Mouse (Mus musculus) heart, postnatal 0 days (tissue): ENCODE data around the gene Lrrc27. TPM values are rescaled to one million over a fixed set of nuclear protein-coding genes. Genes with fewer than 3 reads are reported as not detected.

Experiments used
- ATAC-seq: fragments of 200-750 bp; cut with Nextera tagmentation; 2 replicates; pipeline ENCODE4 v1.8.0; 2017; ENCODE audit warnings: low read depth, moderate number of reproducible peaks, moderate library complexity; ENCODE audit not compliant: insufficient read depth
- DNase-seq: peaks from one replicate; pipeline ENCODE4 v3.0.0-alpha.2; 2016; ENCODE audit warnings: low spot score
- H3K27ac ChIP-seq: fragments of 300-500 bp; sonication (generic); 2 replicates; pipeline ENCODE4 v1.5.1; 2014; ENCODE audit warnings: low read depth, mild to moderate bottlenecking
- H3K27me3 ChIP-seq: fragments of 300-500 bp; sonication (generic); 2 replicates; pipeline ENCODE4 v1.6.1; 2014; ENCODE audit warnings: low read length, mixed read lengths; ENCODE audit not compliant: control insufficient read depth, insufficient read depth
- H3K36me3 ChIP-seq: fragments of 300-500 bp; sonication (generic); replicated peaks from 2 replicates; pipeline ENCODE4 v1.6.1; 2014; ENCODE audit warnings: low read length, mixed read lengths; ENCODE audit not compliant: control insufficient read depth, insufficient read depth
- H3K4me1 ChIP-seq: fragments of 300-500 bp; sonication (generic); 2 replicates; pipeline ENCODE4 v1.6.1; 2014; ENCODE audit warnings: antibody characterized with exemption; ENCODE audit not compliant: control insufficient read depth, insufficient read depth
- H3K4me2 ChIP-seq: fragments of 300-500 bp; sonication (generic); 2 replicates; pipeline ENCODE4 v1.6.1; 2014; ENCODE audit warnings: low read depth, mild to moderate bottlenecking, low read length, moderate library complexity
- H3K4me3 ChIP-seq: fragments of 300-500 bp; sonication (generic); 2 replicates; pipeline ENCODE4 v1.5.1; 2014; ENCODE audit warnings: low read depth, low read length
- H3K9ac ChIP-seq: fragments of 300-500 bp; sonication (generic); replicated peaks from 2 replicates; pipeline ENCODE4 v1.6.1; 2014; ENCODE audit warnings: low read depth, low read length, mixed read lengths
- H3K9me3 ChIP-seq: fragments of 300-500 bp; sonication (generic); replicated peaks from 2 replicates; pipeline ENCODE4 v1.6.1; 2016; ENCODE audit warnings: low read length; ENCODE audit not compliant: control insufficient read depth
- CTCF ChIP-seq: IDR thresholded peaks from 2 replicates; pipeline ENCODE4 v1.5.1; 2016; ENCODE audit warnings: antibody characterized with exemption, control low read depth, low read depth
- EP300 ChIP-seq: IDR thresholded peaks from 2 replicates; pipeline ENCODE4 v1.6.1; 2016; ENCODE audit warnings: antibody characterized with exemption, low read depth
- WGBS: fragments of 180-500 bp; shearing (Covaris S2); extraction: QIAGEN DNeasy Blood & Tissue Kit; methylation state at CpG from one replicate; pipeline ENCODE4 v1.1.7; 2014; 5-methylcytosine and 5-hydroxymethylcytosine counted together
- polyA plus RNA-seq: library from polyadenylated mRNA; unstranded; fragments of >200 nt; fragmentation: Nextera tagmentation; extraction: Ambion mirVana; gene quantifications from 2 replicates; pipeline ENCODE4 v1.2.1, GENCODE M21; 2015
- total RNA-seq: library from RNA; depleted of rRNA; stranded (reverse); fragments of >200 nt; gene quantifications from 2 replicates; pipeline ENCODE4 v1.2.3, GENCODE M21; 2014; ENCODE audit warnings: low replicate concordance; rRNA removed

The Lrrc27 gene
- total and polyA plus RNA-seq, 2 experiments from 2014 or later, result 1.9 to 5.0 TPM

GRCm38 (mm10) chr7:139288540-139288939, 75.8 kb downstream of the Lrrc27 start:
- Histone ChIP-seq H3K4me3 (no peak overlapping the region), H3K4me1 (no peaks in the 10 kb centered on the region), H3K36me3 (no peaks in the 10 kb centered on the region), H3K27ac (no peak overlapping the region), H3K9ac (no peak overlapping the region), H3K4me2 (no peak overlapping the region), H3K27me3 (no peaks in the 10 kb centered on the region), H3K9me3 (no peaks in the 10 kb centered on the region)
- no peak for ATAC-seq
- WGBS, result 54% methylated on average over 7 of the region's 7 CpGs
- DNase-seq, result no peak
- TF ChIP-seq CTCF, result no peak
- no peak for TF ChIP-seq EP300

Other genes with a start within 250 kb of the Lrrc27 start
- 0.11 and 4.1 TPM in 2 replicates for gene Dpysl4, start 127.0 kb upstream of the Lrrc27 start, total RNA-seq
- gene Dpysl4, start 127.0 kb upstream of the Lrrc27 start, polyA plus RNA-seq, result 0.75 and 1.3 TPM in 2 replicates
- gene Stk32c, start 319 bp downstream of the Lrrc27 start, total RNA-seq, result 0.31 and 0.42 TPM in 2 replicates
- gene Stk32c, start 319 bp downstream of the Lrrc27 start, polyA plus RNA-seq, result 0.08 TPM in 1 of 2 replicates, not detected in the other
- gene Pwwp2b, start 35.5 kb downstream of the Lrrc27 start, total RNA-seq, result 9.0 and 9.4 TPM in 2 replicates
- gene Pwwp2b, start 35.5 kb downstream of the Lrrc27 start, polyA plus RNA-seq, result 6.0 and 7.4 TPM in 2 replicates
- gene Inpp5a, start 176.1 kb downstream of the Lrrc27 start, total RNA-seq, result 43.4 and 44.1 TPM in 2 replicates
- gene Inpp5a, start 176.1 kb downstream of the Lrrc27 start, polyA plus RNA-seq, result 57.9 and 65.2 TPM in 2 replicates